Mouse (Mus musculus) E14TG2a.4 (cell line): ENCODE measurements around the gene Zfp64.

Experiments used
- CTCF ChIP-seq: conservative IDR thresholded peaks from 2 replicates; pipeline ENCODE4 v1.5.1; 2014; ENCODE audit warnings: low read length
- NANOG ChIP-seq: IDR thresholded peaks from 2 replicates; pipeline ENCODE4 v1.6.1; 2014; ENCODE audit warnings: borderline replicate concordance, low read length, mixed read lengths

DNA sequence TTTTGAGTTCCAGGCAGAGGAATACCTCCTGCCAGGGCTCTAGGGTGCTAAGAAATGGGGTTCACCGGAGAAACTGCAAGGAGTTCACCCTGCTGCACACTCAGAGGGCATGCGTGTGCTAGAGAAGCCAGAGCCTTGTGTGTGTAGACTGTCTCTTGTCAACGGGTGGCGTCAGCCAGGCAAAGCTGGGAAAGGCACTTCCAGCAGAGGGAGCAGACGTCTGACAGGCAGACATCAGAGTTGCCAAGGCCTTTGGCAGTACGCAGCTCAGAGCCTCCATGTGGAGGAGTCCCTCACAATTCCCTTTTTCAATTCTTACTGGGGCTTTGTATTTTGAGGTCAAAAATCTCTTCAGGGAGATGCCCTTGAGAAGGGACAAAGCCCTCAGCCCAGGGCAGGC lies 6.9 kb downstream of the Zfp64 start:
- no peak for TF ChIP-seq CTCF
- TF ChIP-seq NANOG, result no peak
